Mouse (Mus musculus) limb, embryonic 12.5 days (tissue): Measurements from ENCODE around the gene Slmap. TPM values are rescaled to one million over a fixed set of nuclear protein-coding genes. Genes with fewer than 3 reads are reported as not detected.
"Not testable (repeated sequence)": the region's sequence is repeated elsewhere in the genome, so short reads cannot be mapped to it uniquely, and the experiment has no call there.

Experiments used
- ATAC-seq: fragments of 200-750 bp; cut with Nextera tagmentation; 2 replicates; pipeline ENCODE4 v1.8.0; 2017; ENCODE audit warnings: low read depth, moderate TSS enrichment; ENCODE audit not compliant: insufficient number of reproducible peaks, insufficient read depth, low FRiP score, low TSS enrichment
- H3K27ac ChIP-seq: fragments of 300-500 bp; sonication (generic); 2 replicates; pipeline ENCODE4 v1.5.1; 2016; ENCODE audit warnings: mild to moderate bottlenecking, moderate library complexity
- H3K27me3 ChIP-seq: fragments of 300-500 bp; sonication (generic); 2 replicates; pipeline ENCODE4 v1.6.1; 2016; ENCODE audit warnings: mild to moderate bottlenecking, moderate library complexity
- H3K36me3 ChIP-seq: fragments of 300-500 bp; sonication (generic); 2 replicates; pipeline ENCODE4 v1.6.1; 2016; ENCODE audit warnings: mild to moderate bottlenecking, moderate library complexity
- H3K4me1 ChIP-seq: fragments of 300-500 bp; sonication (generic); replicated peaks from 2 replicates; pipeline ENCODE4 v1.6.1; 2016
- H3K4me2 ChIP-seq: fragments of 300-500 bp; sonication (generic); 2 replicates; pipeline ENCODE4 v1.6.1; 2016; ENCODE audit warnings: mild to moderate bottlenecking, moderate library complexity
- H3K4me3 ChIP-seq: fragments of 300-500 bp; sonication (generic); replicated peaks from 2 replicates; pipeline ENCODE4 v1.5.1; 2016; ENCODE audit warnings: mild to moderate bottlenecking
- H3K9ac ChIP-seq: fragments of 300-500 bp; sonication (generic); replicated peaks from 2 replicates; pipeline ENCODE4 v1.6.1; 2016; ENCODE audit warnings: mild to moderate bottlenecking, moderate library complexity
- H3K9me3 ChIP-seq: fragments of 300-500 bp; sonication (generic); 2 replicates; pipeline ENCODE4 v1.6.1; 2016; ENCODE audit warnings: mild to moderate bottlenecking, moderate library complexity
- WGBS: fragments of 180-500 bp; shearing (Covaris S2); methylation state at CpG from one replicate; pipeline ENCODE4 v1.1.7; 2016; 5-methylcytosine and 5-hydroxymethylcytosine counted together
- polyA plus RNA-seq: library from polyadenylated mRNA; unstranded; fragments of >200 nt; fragmentation: Nextera tagmentation; extraction: Ambion mirVana; gene quantifications from 2 replicates; pipeline ENCODE4 v1.2.1, GENCODE M21; 2016

Slmap gene
- polyA plus RNA-seq, 1 experiment from 2014 or later = 23.5 TPM

DNA sequence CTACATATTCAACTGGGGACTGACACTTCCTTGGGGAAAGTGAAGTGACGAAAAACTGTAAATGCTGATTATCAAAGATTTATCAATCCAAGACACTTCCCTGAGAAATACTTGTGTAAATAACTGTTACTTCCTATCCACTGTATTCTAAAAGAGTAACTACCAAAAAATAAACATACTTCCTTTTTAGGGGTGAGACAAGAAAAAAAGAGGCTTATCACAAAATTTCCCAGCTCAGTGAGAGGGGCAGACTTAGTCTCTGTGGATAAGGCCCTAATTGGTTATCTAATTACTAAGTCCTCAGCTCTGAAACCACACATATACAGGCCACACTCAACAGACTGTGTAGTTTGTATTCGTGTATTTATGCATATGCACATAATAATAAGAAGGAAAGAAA lies 97.0 kb downstream of the Slmap start:
- no peaks in the 10 kb centered on the region for H3K27me3 ChIP-seq
- no peak overlapping the region for H3K4me3 ChIP-seq
- no peak overlapping the region for H3K9ac ChIP-seq
- no peaks in the 10 kb centered on the region for H3K9me3 ChIP-seq
- no peak for ATAC-seq
- peaks cover 28% of the 10 kb centered on the region for H3K36me3 ChIP-seq
- H3K27ac ChIP-seq = no peak overlapping the region
- 0 out of 2 replicates have a peak, but pooled peaks cover 6% of the 10 kb centered on the region for H3K4me1 ChIP-seq
- H3K4me2 ChIP-seq = no peak overlapping the region
- WGBS = 89% methylated on average over 2 of the region's 2 CpGs

GRCm38 (mm10) chr14:26436304-26436703 lies 98.4 kb downstream of the Slmap start:
- no peaks in the 10 kb centered on the region for H3K9me3 ChIP-seq
- no peak for ATAC-seq
- 0 out of 2 replicates have a peak, but pooled peaks cover 1% of the 10 kb centered on the region for H3K4me1 ChIP-seq
- no peak overlapping the region for H3K4me2 ChIP-seq
- H3K9ac ChIP-seq = no peak overlapping the region
- H3K27ac ChIP-seq = no peak overlapping the region
- H3K4me3 ChIP-seq = no peak overlapping the region
- no peaks in the 10 kb centered on the region for H3K27me3 ChIP-seq
- peaks cover 28% of the 10 kb centered on the region for H3K36me3 ChIP-seq

GRCm38 (mm10) chr14:26432320-26432719 lies 102.4 kb downstream of the Slmap start:
- Histone ChIP-seq H3K36me3 (peaks cover 25% of the 10 kb centered on the region), H3K4me1 (no peaks in the 10 kb centered on the region), H3K9me3 (no peaks in the 10 kb centered on the region), H3K4me2 (no peak overlapping the region), H3K9ac (no peak overlapping the region), H3K4me3 (no peak overlapping the region), H3K27ac (no peak overlapping the region), H3K27me3 (no peaks in the 10 kb centered on the region)
- 48% methylated on average over 2 of the region's 2 CpGs for WGBS
- ATAC-seq = no peak

DNA sequence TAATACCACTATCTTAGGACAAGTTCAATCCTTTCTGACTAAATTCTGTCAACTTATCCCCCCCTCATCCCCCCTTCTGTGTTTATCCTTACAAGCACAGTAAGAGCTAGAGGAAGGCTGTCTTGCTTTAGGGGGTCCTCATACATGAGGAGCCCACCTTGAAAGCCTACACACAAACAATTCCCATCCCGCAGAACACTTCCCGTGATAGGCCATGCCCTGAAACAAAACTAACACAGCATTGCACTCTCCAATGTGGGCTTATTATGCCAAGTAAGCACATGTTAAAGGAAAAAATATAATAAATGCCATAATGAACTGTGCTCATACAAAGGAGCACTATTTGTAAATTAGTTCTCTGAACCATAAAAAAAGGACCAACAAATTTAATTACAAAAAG lies 102.8 kb downstream of the Slmap start:
- no peak for ATAC-seq
- Histone ChIP-seq H3K9ac (no peak overlapping the region), H3K36me3 (peaks cover 25% of the 10 kb centered on the region), H3K9me3 (no peaks in the 10 kb centered on the region), H3K4me2 (no peak overlapping the region), H3K4me3 (no peak overlapping the region), H3K27ac (no peak overlapping the region), H3K4me1 (no peaks in the 10 kb centered on the region), H3K27me3 (no peaks in the 10 kb centered on the region)
- WGBS = 72% methylated on average over 2 of the region's 2 CpGs

DNA sequence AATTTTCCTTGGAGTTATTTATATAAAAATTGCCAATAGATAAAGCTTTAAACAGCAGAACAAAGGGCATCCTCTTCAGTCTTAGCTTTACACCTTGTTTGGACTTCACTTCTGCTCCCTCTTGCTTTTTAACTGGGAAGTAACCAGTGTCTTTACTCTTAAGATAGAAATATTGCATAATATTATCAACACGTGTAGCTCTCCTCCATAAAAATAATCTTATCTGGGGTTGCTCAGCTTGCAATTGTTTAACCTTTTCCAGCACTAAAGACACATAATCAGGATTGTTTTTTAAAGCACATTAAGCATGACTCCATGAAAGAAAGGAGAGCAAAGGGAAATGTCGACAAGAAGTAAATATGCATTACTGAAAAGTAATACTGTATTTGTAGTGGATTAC lies 114.5 kb downstream of the Slmap start:
- ATAC-seq = no peak
- H3K27me3 ChIP-seq = no peaks in the 10 kb centered on the region
- H3K9me3 ChIP-seq = no peaks in the 10 kb centered on the region
- WGBS = 88% methylated on average over 2 of the region's 2 CpGs
- no peak overlapping the region for H3K4me2 ChIP-seq
- peaks cover 43% of the 10 kb centered on the region for H3K36me3 ChIP-seq
- H3K4me1 ChIP-seq = no peaks in the 10 kb centered on the region
- no peak overlapping the region for H3K9ac ChIP-seq
- H3K4me3 ChIP-seq = no peak overlapping the region
- H3K27ac ChIP-seq = no peak overlapping the region

- H3K9ac ChIP-seq = no peak overlapping the region
- no peak overlapping the region for H3K4me2 ChIP-seq
- H3K4me1 ChIP-seq = no peaks in the 10 kb centered on the region
- peaks cover 28% of the 10 kb centered on the region for H3K36me3 ChIP-seq
- H3K27me3 ChIP-seq = no peaks in the 10 kb centered on the region
- H3K27ac ChIP-seq = no peak overlapping the region
- H3K9me3 ChIP-seq = no peaks in the 10 kb centered on the region
- no peak for ATAC-seq
- 53% methylated on average over 5 of the region's 5 CpGs for WGBS
- no peak overlapping the region for H3K4me3 ChIP-seq
Measured at GRCm38 (mm10) chr14:26417956-26418355, 116.8 kb downstream of the Slmap start.

GRCm38 (mm10) chr14:26417088-26417487 lies 117.6 kb downstream of the Slmap start:
- peaks cover 26% of the 10 kb centered on the region for H3K36me3 ChIP-seq
- H3K4me2 ChIP-seq = no peak overlapping the region
- no peak for ATAC-seq
- WGBS = 79% methylated on average over 4 of the region's 4 CpGs
- H3K4me3 ChIP-seq = no peak overlapping the region
- no peaks in the 10 kb centered on the region for H3K4me1 ChIP-seq
- H3K9ac ChIP-seq = no peak overlapping the region
- no peaks in the 10 kb centered on the region for H3K27me3 ChIP-seq
- no peaks in the 10 kb centered on the region for H3K9me3 ChIP-seq
- no peak overlapping the region for H3K27ac ChIP-seq

DNA sequence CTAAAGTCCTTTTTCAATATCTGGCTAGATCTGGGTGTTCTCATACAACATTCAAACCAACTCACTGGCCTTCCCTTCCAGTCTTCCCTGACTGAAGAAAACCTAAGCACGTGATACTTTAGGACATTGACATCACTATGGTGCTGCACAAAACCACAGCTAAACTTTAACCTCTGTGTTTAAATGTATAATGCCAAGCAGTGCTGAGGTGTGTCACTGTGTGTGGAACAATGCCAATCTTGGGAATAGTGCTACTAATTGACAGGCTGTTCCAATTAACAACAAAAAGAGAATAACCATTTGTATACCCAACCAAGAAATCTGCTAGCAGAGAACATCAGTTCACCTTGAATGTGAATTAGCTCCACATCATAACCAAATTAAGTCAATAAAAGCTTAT lies 121.2 kb downstream of the Slmap start:
- Histone ChIP-seq H3K27ac (no peak overlapping the region), H3K27me3 (no peaks in the 10 kb centered on the region), H3K36me3 (peaks cover 20% of the 10 kb centered on the region; the same call in 1 of the 2 replicates), H3K4me3 (no peak overlapping the region), H3K4me2 (no peak overlapping the region), H3K9ac (no peak overlapping the region), H3K4me1 (no peaks in the 10 kb centered on the region), H3K9me3 (no peaks in the 10 kb centered on the region)
- WGBS = 95% methylated on average over 1 of the region's 1 CpGs
- no peak for ATAC-seq

- 91% methylated on average over 7 of the region's 7 CpGs for WGBS
- Histone ChIP-seq H3K36me3 (peaks cover 8% of the 10 kb centered on the region; the same call in 1 of the 2 replicates), H3K27ac (no peak overlapping the region), H3K27me3 (no peaks in the 10 kb centered on the region), H3K4me1 (no peaks in the 10 kb centered on the region), H3K9me3 (no peaks in the 10 kb centered on the region), H3K4me2 (no peak overlapping the region), H3K4me3 (no peak overlapping the region), H3K9ac (no peak overlapping the region)
- no peak for ATAC-seq
Measured at GRCm38 (mm10) chr14:26406746-26407145, 128.0 kb downstream of the Slmap start.

- Histone ChIP-seq H3K27ac (no peak overlapping the region), H3K9me3 (peaks cover 17% of the 10 kb centered on the region), H3K36me3 (no peaks in the 10 kb centered on the region), H3K27me3 (no peaks in the 10 kb centered on the region), H3K4me2 (no peak overlapping the region), H3K9ac (no peak overlapping the region), H3K4me3 (no peak overlapping the region), H3K4me1 (no peaks in the 10 kb centered on the region)
- ATAC-seq = no peak
- WGBS = 91% methylated on average over 7 of the region's 7 CpGs
Measured at GRCm38 (mm10) chr14:26398508-26399160, 136.1 kb downstream of the Slmap start.

DNA sequence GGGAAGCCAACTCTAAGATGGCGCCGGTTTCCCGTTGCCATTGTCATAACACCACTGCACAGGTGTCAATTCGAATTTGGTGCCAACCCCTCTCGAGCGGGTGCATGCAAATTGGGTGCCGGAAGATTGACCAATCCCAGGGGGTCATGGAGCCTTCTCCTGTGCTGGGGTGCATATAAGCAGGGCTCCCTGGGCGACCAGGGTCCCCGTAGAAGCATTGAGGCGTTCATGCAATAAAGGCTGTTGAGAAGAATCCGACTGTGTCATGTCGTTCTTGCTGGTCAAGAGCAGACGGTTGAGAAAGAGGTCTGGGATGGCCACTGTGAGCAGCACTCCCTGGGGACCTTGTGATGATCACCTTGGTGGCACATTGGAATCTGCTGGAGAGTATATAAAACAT lies 142.9 kb downstream of the Slmap start:
- Histone ChIP-seq H3K4me1 (no peaks in the 10 kb centered on the region), H3K27me3 (no peaks in the 10 kb centered on the region), H3K36me3 (no peaks in the 10 kb centered on the region), H3K4me3 (no peak overlapping the region), H3K9ac (no peak overlapping the region), H3K4me2 (no peak overlapping the region), H3K27ac (no peak overlapping the region), H3K9me3 (peaks cover 10% of the 10 kb centered on the region)
- 92% methylated on average over 13 of the region's 13 CpGs for WGBS
- no peak for ATAC-seq

GRCm38 (mm10) chr14:26388961-26389360 lies 145.8 kb downstream of the Slmap start:
- 91% methylated on average over 2 of the region's 2 CpGs for WGBS
- not testable (repeated sequence) for H3K4me3 ChIP-seq, H3K9me3 ChIP-seq, H3K27me3 ChIP-seq, H3K27ac ChIP-seq, H3K4me2 ChIP-seq, H3K36me3 ChIP-seq, H3K9ac ChIP-seq, H3K4me1 ChIP-seq, ATAC-seq
